Mouse (Mus musculus) heart, adult 11 months (tissue): ENCODE measurements at regions not wholly inside any gene's neighbourhood (a gene's known extent, or its start where the extent isn't known, plus 50 kb on each side); places are given as distances from the start of the nearest gene placed in this dataset.
A peak's percentile ranks its signal among the peaks of the same experiment; 100 is the strongest.

Experiments
- DNase-seq: peaks from one replicate; pipeline ENCODE4 v3.0.0; 2022

DNA sequence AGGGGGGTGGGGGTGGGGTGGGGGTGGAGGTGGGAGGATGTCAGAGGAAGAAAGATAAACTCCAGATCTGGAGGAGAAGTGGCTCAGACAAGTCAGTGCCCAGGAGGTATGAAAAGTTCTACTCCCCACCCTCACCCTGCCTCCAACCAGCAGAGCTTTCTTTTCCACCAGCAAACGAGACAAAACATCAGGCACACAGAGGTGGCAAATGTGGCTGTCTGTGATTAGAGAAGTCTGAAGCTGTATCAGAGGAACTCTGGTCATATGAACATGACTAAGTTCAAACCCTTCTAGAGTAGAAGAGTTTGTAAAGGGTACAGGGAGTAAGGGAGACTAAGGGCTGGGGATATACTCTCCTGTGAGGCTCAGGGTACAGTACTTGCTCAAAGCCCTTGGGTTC lies 85.2 kb upstream of the Cadm1 start:
- DNase-seq: peak; percentile 22

DNA sequence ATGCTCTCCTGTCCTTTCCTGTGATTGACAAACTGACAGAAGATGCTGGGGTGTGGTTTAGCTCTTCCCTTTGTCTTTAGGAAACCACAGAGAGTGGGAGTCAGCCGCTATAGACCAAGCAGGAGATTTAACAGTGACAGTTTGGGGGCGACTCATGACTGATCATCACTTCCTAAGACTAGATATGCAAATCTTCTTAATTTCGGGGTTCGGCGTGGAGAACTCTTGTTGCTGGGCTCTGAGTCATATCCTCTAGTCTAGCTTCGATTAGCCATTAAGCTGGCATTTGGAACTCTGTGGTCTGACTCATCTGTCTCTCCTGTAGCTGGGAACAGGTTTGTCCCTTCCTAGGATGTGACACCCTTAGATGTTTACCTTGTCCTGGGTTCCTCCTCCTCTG lies 84.6 kb upstream of the Cadm1 start:
- DNase-seq: peak; percentile 33

DNA sequence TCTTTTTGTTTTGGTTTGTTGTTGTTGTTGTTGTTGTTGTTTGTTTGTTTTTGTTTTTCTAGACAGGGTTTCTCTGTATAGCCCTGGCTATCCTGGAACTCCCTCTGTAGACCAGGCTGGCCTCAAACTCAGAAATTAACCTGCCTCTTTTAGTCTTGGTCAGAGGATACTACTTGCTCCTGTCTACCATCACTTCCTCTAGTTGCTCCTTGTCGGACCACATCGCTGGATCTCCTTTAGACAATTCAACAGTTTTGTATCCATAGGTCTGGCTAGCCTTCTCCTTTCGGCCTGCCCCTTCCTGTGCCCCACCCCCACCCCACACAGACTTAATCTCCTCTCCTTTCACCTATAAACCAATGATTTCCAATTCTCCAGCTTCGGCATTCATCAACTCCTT lies 77.2 kb upstream of the Cadm1 start:
- DNase-seq: peak; percentile 51

DNA sequence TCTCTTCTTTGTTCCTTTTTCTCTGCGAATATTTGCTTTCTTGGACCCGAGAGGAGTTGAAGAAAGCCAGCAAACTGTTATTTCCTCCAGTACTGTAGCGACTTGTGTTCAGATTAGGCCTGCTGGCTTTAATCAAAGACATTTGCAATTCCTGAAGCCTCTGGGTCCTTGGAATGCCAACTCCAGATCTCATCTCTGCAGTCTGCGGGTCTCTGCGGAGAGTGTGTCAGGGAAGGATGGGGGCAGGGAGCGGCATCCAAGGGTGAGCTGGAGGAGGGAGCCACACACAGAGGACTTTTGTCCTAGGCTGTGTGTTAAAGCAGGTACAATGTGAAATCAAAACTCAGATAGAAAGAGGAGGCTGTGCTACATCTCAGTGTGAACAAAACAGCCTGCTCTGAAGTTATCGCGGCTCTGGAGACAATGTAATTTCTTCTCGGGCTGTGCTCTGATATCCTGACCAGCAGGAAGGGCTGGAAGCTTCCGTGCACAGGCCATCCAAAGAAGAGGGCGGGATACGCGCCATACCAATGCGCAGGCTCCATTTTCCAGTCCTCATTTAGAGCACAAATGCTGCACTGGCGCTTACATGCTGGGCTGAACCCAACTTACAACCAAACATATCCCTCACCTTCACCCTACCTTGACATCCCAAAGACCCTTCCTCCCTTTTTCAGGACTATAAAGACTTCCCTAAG lies 71.1 kb upstream of the Cadm1 start:
- DNase-seq: peak; percentile 94

DNA sequence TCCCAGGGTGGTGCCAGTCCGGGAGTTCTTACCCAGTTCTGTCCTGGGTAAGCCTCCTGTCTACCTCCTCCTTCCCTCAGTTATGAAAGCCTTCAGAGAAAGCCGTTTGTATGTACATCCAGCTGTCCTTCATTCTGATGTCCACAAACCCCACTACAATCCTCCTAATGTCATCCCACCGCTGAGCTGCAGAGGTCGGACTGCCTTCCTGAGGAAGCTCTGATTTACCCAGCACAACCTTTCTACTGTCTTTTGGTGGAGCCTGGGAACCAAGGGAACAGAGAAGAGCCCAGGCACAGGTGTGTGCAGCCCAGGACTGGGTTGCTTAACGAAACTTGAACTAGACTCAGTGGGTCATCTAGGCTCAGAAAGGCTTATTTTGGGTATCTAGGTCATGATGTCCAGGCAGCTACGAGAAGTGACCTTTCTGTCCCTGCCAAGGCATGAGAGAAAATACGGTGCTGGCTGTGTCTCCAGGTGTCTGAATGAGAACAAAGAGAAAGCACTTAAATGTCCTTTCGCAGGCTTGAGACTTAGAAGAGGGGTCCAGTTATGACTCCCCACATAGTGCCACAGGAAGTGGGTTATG lies 70.4 kb upstream of the Cadm1 start:
- DNase-seq: peak; percentile 68

DNA sequence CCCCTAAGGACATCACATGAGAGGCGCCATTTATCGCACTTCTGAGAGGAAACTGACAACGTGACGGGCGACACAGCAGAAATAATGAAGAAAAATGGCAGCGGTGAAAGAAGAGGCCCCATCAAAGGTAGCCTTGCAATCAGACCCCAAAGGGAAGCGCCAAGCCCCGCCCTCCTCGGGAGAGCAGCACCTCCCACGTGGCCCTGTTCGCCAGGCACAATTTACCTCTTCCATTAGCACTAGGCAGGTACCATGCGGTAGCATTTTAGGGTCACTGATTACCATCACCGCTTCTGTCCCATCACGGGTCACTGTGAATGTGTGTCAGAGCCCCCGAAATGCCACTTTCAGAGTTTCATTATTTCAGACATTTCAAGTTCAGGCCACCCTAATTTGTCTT lies 69.7 kb upstream of the Cadm1 start:
- DNase-seq: peak; percentile 91

DNA sequence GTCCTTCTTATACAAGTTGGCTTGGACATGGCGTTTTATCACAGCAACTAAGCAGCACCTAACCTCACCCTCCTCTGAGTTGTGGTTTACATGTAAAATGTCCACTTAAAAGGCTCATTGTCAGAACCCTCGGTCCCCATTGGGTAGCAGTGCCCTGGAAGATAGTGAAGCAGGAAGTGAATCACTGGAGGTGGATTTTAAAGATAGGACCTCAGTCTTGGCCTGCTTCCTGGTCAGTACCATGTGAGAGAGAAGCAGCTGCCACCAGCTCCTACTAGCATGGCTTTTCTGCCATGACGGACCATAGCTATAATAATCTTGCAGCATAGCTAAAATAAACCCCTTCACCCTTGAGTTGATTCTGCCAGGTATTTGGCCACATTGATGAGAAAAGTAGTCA lies 68.1 kb upstream of the Cadm1 start:
- peak; percentile 76 for DNase-seq

DNA sequence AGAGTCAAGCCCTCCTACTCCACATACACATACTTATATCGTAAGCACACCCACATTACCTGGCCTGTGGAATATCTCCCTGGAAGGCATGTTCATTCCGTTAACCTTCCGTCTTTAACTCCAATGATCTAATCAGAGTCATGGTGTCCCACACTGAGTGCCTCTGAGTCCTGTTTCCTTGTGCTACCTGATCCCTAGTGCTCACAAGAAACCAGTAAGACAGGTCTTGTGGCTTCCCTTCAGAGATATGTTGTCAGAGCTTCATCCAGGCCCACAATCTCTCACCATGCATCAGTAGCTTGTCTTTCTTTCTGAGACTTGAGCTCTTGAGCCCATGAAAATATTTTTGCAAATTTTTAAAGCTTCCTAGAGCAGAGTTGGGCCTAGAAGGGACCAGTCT lies 63.2 kb upstream of the Cadm1 start:
- peak; percentile 46 for DNase-seq

DNA sequence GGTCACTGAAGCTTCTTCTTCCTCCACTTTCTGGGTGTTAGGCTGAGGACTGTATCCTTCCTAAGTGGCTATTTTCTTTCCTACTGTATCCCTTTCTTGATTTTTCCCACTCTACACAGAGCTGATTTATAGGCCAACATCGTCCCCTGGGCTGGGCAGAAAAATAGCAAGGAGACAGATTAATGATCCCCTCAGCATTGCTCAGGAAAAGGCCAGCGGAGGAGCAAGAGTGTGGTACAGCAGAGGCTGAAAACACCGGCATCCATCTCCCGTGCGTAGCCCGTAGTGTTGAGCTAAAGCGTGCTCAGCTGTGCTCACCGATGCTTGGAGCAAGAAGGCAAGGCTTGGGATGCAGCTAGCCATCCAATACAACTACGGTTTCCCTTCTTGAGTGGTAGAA lies 62.2 kb upstream of the Cadm1 start:
- peak; percentile 55 for DNase-seq

DNA sequence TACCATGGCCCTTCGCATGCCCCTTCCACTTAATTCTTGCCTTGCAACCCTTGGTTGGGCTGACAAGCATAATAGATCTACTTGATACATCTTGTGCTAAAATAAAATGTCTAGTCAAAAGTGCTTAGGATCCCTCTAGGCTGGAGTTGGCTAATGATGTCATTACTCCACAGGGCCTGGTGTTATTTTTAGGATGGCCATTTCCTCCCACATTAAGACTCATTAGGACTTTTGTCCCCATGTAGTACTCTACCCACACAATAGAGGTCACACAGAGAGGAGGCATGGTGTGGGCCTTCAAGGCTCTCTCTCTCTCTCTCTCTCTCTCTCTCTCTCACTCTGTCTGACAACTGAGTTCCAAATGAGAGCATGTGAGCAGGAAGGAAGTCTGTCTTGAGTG lies 60.4 kb upstream of the Cadm1 start:
- peak; percentile 66 for DNase-seq

DNA sequence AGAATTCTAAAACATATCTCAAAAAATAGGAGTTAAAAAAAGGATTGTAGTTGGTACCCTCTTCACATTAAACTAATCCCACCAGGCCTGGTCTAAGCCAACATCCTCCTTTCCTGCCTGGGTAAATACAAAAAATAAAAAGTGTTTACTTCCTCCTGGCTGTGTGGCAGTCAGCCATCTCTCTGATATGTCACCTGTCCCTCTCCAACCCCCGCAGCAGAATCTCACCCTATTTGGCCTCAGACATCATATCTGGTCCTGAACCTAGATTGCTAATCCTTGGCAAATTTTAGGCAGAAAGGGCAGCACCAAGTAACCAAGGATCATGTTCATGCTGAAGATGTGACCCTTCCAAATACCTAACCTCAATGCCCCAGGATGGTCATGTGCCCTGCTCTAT lies 59.2 kb upstream of the Cadm1 start:
- peak; percentile 77 for DNase-seq

DNA sequence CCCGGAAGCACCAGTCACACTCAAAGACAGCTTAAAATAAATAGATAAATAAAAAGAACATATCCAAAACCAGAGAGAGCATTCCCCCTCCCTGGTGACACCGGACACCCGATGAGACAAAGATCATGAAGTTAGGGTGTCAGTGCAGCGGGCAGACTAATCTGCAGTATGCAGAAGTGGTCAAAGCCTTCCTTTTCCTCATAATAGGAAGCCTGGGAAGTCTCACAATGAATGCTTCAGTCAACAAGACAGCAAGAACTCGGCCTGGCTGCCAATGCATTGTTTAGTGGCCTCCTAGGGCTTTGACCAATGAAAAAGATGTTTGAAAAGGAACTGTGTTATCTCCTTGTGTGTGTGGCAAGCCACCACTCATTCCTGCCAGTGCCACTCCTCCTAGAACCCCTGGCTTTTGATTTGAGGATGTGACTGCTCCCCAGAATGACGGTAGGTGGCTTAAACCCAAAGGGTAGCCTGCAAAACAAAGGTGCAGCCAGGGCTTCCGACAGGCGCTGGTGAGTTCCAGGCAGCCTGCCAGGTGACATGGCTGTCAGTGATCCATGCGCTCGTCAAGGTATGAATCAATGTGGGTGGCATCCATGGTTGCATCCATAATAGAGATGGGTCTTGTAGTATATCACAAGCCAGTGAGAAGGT lies 58.1 kb upstream of the Cadm1 start:
- DNase-seq: peak; percentile 95

DNA sequence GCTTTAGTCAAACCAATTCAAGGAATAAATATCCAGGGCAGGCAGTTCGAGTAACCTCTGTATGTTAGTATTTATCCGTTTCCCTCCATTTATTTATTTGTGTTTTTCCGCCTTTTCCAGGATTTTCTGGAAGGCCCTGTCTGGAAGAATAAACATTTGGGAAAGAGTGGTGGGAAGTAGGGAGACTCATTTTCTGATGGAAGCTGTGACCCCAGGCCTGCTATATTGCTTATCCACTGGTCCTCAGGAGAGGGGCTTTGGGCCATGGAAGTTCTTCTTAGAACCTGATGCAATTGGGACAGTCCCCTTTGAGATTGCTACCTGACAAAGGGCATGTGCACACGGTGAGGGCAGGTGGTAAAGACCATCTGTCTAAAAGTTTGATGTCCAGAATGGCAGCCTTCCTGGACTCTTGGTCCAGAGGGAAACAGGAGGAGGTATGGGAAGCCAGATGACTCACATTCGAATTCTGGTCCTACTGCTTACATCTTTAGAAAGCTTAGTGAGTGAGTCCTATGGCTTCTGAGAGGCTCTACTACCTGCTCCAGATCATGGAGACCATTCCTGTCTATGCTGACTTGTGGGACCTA lies 56.1 kb upstream of the Cadm1 start:
- DNase-seq: peak; percentile 58

DNA sequence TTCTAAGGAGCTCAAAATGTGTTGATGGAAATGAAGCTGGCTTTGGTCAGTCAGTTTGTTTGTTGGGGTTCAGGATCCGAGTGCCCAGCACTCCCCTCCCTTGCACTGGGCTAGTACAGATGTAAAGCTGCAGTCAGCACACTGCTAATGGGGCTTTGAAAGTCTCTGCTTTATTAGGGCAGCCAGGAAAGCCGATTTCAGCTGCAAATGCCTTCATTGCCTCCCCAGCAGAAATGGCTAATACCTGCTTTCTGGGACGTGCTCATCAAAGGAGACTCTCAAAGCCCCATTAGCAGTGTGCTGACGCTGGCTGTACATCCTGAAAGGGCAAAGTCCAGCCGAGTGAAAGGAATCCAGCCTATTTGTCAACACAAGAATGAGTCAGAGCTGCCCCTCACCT lies 55.2 kb upstream of the Cadm1 start:
- peak; percentile 61 for DNase-seq

DNA sequence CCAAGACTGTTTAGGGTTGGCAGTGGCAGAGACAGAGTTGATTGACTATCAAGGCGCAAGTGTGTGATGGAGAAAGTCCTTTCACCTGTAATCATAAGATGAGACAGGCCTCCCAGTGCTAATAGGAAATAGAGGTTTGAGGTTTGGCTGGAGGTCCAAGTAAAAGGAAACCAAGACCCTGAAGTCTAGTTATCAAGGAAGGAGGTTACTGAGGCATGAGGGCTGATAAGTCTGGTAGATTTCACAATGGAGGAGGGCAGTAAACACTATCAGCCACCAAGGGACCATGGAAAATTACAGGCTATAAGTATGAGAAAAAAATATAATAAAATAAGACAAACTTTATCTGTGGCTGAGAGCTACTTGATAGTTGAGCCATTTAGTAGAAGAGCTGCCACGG lies 52.1 kb upstream of the Cadm1 start:
- peak; percentile 36 for DNase-seq
